Mouse (Mus musculus): ENCODE data around the gene Tmeff2. TPM values are rescaled to one million over a fixed set of nuclear protein-coding genes. Genes with fewer than 3 reads are reported as not detected.

The Tmeff2 gene
- total RNA-seq, 1 experiment from 2014 or later: not detected

- ATAC-seq (ENCODE audit: extremely low read depth, insufficient number of reproducible peaks, low FRiP score, poor library complexity, severe bottlenecking): no peak
Measured at GRCm38 (mm10) chr1:51149890-51150289, 249.4 kb downstream of the Tmeff2 start.

GRCm38 (mm10) chr1:51152017-51152416 is 251.6 kb downstream of the Tmeff2 start:
- ATAC-seq (ENCODE audit: extremely low read depth, insufficient number of reproducible peaks, low FRiP score, poor library complexity, severe bottlenecking): no peak

- no peak for ATAC-seq (ENCODE audit: extremely low read depth, insufficient number of reproducible peaks, low FRiP score, poor library complexity, severe bottlenecking)
Measured at GRCm38 (mm10) chr1:51152856-51153255, 252.4 kb downstream of the Tmeff2 start.

- ATAC-seq (ENCODE audit: extremely low read depth, insufficient number of reproducible peaks, low FRiP score, poor library complexity, severe bottlenecking): no peak
Measured at GRCm38 (mm10) chr1:51184276-51184675, 283.8 kb downstream of the Tmeff2 start.

- ATAC-seq (ENCODE audit: extremely low read depth, insufficient number of reproducible peaks, low FRiP score, poor library complexity, severe bottlenecking): no peak
Measured at GRCm38 (mm10) chr1:51189008-51189407, 288.6 kb downstream of the Tmeff2 start.

GRCm38 (mm10) chr1:51191253-51191652 is 290.8 kb downstream of the Tmeff2 start:
- ATAC-seq (ENCODE audit: extremely low read depth, insufficient number of reproducible peaks, low FRiP score, poor library complexity, severe bottlenecking): no peak

GRCm38 (mm10) chr1:51191872-51192613 is 291.6 kb downstream of the Tmeff2 start:
- no peak for ATAC-seq (ENCODE audit: extremely low read depth, insufficient number of reproducible peaks, low FRiP score, poor library complexity, severe bottlenecking)

- no peak for ATAC-seq (ENCODE audit: extremely low read depth, insufficient number of reproducible peaks, low FRiP score, poor library complexity, severe bottlenecking)
Measured at GRCm38 (mm10) chr1:51199088-51199830, 298.8 kb downstream of the Tmeff2 start.

GRCm38 (mm10) chr1:51199954-51200353 is 299.5 kb downstream of the Tmeff2 start:
- ATAC-seq (ENCODE audit: extremely low read depth, insufficient number of reproducible peaks, low FRiP score, poor library complexity, severe bottlenecking): no peak

- ATAC-seq (ENCODE audit: extremely low read depth, insufficient number of reproducible peaks, low FRiP score, poor library complexity, severe bottlenecking): no peak
Measured at GRCm38 (mm10) chr1:51215631-51216030, 315.2 kb downstream of the Tmeff2 start.

- ATAC-seq (ENCODE audit: extremely low read depth, insufficient number of reproducible peaks, low FRiP score, poor library complexity, severe bottlenecking): no peak
Measured at GRCm38 (mm10) chr1:51216292-51217050, 316.0 kb downstream of the Tmeff2 start.

- no peak for ATAC-seq (ENCODE audit: extremely low read depth, insufficient number of reproducible peaks, low FRiP score, poor library complexity, severe bottlenecking)
Measured at GRCm38 (mm10) chr1:51217227-51217626, 316.8 kb downstream of the Tmeff2 start.

GRCm38 (mm10) chr1:51225156-51225555 is 324.7 kb downstream of the Tmeff2 start:
- ATAC-seq (ENCODE audit: extremely low read depth, insufficient number of reproducible peaks, low FRiP score, poor library complexity, severe bottlenecking): no peak
